Mouse (Mus musculus) cerebellum, adult 2 months (tissue): ENCODE data around the gene Gm49721.
"Not testable (repeated sequence)": the region's sequence is repeated elsewhere in the genome, so short reads cannot be mapped to it uniquely, and the experiment has no call there.

Experiments
- CTCF ChIP-seq: fragments of 200-500 bp; IDR thresholded peaks from 2 replicates; pipeline ENCODE4 v1.5.1; 2011; ENCODE audit warnings: low read depth, mild to moderate bottlenecking, control low read depth, low read length, moderate library complexity, borderline replicate concordance; ENCODE audit not compliant: insufficient read depth
- POLR2A ChIP-seq: fragments of 200-500 bp; IDR thresholded peaks from 2 replicates; pipeline ENCODE4 v1.6.1; 2011; ENCODE audit warnings: low read length, control low read depth, borderline replicate concordance; ENCODE audit not compliant: insufficient read depth

DNA sequence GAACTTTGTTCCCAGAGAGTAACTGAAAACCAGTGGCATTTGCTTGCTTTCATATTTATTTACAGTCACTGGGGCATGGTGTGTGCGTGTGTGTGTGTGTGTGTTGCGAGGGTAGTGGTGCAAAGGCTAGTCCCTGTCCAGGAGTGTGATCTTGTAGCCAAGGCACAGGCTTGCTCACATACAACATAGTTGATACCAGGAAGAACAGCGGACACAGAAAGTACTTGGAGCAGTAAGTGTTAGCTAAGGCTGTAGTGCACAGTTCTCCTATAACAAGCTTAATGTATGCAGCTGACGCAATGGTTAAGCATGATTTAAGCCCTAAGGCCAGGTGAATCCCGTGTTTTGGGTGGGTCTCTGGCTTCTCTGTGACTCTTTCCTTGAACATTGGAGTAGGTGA is 676 bp downstream of the Gm49721 start:
- not testable (repeated sequence) for TF ChIP-seq CTCF, POLR2A
